Mouse (Mus musculus) cerebellum, postnatal 25 days (tissue): ENCODE measurements at regions not wholly inside any gene's neighbourhood (a gene's known extent, or its start where the extent isn't known, plus 50 kb on each side); places are given as distances from the start of the nearest gene placed in this dataset.

Experiments
- DNase-seq, 2 experiments: peaks; one replicate each; pipeline ENCODE4 v3.0.0; 2021; ENCODE audit warnings: mixed read lengths in 2 of 2

DNA sequence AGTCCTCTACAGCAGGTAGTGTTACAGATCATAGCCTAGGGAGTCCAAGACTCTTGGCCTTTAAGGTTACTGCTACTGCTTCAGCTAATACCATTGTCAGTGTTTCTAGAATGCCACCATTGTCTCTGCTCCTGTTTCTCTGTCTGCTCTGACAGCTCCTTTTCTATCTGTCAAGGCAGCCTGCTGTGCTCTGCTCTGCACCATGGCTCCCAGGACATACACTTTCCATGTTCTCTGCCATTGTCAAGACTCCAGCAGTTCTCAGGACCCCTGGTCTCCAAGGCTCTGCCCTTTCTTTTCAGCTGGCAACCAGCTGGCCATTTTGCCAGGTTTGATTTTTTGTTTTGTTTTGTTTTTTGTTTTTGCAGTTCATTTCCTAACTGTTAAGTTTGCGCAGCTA lies 208.7 kb downstream of the Otol1 start:
- no peak for DNase-seq

DNA sequence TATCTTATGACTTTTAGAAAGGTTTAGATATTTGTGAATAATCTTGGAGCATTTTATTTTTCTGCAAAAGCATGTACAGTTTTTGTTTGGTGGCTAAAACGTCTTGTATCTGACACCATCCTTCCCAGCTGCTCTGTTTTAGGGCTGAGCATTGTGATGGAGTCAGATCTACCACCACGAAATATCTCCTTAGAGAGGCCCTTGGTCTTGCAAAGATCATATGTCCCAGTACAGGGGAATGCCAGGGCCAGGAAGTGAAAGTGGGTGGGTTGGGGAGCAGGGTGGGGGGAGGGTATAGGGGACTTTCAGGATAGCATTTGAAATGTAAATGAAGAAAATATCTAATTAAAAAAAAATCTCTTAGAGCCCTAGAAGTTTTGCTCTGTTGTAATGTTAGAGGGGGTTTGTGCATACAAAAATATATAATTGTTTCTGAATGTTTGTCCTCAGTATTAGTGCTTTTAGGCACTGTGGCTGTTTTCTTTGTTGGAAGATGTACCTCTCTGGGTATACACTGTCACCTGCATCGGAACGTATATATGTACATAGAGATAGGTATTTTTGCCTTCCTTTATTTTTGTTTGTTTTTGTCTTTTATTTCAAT lies 211.4 kb downstream of the Otol1 start:
- DNase-seq = no peak

DNA sequence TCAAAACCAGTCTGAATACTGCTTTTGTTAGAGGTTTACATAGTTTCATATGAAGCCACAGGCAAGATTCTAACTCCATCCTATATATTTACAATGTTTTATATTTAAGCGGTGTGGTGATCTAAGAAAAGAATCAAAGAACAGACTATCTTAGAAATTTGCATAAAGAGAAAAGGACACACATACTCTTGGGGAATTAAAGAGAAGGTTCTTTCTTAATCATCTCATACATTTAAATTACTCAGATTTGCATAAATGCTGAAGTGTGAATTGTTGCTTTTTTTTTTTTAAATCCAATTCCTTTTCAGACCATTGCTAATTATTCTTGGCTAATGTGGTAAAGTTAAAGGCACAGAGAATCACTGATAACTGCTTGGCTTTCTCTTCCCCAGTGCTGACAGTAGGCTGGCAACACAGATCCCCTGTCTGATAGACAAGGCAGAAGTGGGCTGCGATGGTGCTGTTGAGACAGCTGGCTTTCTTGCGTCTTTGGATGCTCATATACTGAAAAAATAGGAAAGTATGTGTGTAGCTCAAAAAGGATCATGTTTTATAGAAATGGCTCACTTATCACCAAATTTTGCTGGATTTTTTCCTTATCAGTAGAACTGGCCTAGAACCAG lies 216.1 kb downstream of the Otol1 start:
- no peak for DNase-seq

DNA sequence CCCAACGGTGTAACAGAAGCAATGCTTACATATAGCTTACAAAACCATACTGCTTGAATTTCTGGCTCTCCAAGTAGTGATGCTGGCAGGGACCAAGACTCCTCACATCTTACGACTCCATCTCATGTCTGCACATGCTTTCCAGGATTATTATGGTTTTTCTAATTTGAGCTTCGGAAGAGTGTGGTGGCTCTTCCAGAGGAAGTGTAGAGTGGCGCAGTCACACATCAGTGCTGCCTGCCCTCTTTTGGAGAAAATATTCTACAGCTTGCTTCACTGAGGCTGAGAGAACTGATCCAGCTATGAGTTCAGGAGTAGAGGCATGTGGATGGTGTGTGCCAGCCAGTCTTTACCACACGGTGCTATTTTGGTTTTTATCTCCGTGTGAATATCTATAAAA lies 217.4 kb downstream of the Otol1 start:
- no peak for DNase-seq

DNA sequence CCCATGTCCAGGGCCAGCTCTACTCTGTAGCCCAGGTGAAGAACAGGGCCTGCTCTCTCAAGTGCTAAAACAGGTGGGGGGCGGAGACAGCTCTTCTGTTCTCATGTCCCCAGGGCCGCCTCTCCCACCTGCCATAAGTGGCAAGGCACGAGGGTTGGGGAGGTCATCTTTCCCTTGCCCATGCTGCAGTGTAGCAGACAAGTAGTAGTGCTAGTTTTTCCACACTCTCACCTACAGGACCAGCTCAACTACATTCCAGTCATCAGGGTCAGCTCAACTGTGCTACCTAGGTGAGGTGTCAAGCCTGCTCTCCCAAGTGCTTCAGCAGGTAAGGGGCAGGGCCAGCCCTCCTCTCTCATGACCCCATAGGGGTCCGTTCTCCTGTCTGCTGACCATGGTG lies 219.8 kb downstream of the Otol1 start:
- no peak for DNase-seq

DNA sequence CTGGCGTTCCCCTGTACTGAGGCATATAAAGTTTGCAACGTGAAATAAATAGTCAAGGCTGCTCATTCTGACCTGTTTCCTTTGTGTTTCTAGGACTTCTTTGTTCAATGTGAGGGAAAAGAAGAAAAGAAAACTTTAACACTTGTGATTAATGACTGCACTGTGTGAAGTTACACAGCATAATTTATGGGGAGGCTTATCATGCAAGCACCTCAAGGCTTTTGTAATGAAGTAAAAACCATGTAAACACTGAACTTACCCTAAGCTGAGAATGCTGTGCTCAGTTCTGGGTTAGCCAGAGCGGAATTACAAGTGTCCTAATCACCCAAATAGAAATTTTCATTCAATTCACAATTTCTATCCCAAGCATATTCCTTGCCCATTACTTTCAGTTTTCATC lies 241.2 kb downstream of the Otol1 start:
- DNase-seq = no peak

DNA sequence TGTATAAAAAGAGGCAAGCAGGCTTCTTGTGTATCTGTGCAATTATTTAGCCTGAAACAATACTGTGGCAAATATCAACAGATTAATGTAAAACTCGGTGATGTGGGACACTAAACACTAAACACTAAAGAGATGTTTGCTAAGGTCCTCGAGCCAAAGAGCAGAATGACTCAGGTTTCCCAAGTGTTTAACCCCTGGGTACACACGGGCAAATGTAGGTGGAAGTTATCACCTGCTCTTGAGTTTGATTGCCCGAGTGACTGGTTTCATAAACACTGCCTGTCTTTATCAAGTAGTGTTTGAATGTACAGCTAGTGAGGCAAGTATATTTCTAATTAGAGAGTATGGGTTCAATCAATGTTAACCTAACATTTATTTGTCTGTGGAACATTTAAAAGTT lies 242.5 kb downstream of the Otol1 start:
- no peak for DNase-seq

DNA sequence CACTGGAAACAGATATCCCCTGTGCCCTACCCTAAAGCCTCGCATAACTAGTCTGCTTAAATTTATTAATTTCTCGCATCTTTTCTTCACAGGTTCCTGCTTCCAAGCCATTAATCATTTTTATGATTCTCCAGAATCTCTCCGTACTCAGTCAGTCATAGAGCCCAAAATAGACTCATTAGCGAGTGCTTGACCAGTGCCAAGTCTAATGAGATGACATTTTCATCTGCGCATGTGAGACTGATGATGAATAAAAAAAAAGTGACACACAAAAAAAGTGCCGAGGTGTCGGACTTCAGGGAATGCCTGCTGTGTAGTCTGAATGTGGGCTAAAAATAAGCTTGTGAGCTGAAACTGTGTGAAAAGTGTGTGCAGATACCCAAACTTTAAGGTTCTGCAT lies 243.3 kb downstream of the Otol1 start:
- no peak for DNase-seq

DNA sequence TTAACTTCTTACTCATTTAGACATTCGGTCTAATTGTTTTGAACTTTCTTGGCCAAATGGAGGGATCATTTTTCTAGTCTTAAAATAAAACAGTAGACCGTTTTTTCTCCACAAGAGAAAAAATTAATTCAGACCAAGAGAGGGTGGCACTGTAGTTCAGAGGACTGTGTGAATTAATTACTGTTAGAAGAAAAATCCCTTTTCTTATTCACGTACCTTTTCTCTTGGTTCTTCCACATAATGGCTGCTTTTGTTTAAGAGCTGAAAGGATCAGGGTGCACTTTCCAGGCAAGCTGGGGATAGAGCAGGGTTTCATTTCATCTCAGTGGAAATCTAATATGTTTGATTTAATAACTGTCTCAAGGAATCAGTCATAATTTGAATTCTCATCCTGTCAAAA lies 255.9 kb downstream of the Otol1 start:
- DNase-seq = no peak

DNA sequence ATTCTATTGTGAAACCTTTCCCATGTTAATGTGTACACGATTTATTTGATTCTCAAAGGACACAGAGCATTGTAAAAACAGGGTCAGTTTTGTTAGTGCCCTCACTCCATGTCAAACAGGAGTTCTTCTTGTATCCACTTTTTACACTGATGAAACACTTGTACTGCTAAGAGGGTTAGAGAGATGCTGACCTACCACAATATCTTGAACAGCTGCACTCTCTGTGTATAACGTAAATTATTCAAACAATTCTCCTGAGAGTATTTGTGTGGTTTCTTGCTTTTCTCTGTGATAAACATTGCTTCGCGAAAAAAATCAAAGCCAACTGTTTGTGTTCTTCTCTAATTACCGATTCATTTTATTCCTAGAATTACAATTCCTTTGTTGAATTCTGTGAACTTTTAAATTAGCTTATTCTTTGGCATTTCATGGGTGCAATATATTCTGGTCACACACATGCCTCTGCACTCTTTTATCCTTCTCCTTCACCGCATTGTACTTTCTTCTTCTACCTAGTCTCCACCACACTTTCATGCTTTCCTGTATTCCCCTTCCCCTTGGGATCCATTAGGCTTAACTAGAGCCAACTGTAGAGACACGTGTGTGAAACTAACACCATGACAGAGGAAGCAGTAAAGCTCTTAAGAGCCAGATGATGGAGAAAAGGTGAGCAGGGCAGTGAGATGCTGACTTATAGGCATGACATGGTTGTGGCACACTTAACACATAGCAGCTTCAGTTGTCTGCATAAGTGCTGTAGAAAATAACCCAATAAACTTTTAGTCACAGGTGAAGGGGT lies 281.4 kb downstream of the Otol1 start:
- no peak for DNase-seq

DNA sequence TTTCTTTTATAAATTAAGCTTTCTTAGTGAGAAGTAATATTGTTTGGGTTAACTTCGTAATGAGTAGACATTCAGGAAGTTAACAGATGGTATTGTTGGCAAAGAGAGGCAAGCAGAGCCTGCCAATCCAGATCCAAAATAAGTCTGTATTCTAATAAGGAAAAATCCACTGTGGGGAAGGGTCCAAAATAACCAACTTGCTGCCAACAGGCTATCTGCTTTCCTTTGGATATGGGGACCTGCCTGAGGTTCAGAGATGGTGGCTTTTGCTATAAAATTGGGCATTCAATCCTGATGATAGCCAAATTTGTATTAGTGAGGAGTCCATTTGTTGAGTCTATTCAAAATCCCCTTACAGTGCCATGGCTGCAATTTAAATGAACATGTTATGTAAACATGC lies 300.1 kb downstream of the Otol1 start:
- peak; percentile 71 to 72 for DNase-seq

DNA sequence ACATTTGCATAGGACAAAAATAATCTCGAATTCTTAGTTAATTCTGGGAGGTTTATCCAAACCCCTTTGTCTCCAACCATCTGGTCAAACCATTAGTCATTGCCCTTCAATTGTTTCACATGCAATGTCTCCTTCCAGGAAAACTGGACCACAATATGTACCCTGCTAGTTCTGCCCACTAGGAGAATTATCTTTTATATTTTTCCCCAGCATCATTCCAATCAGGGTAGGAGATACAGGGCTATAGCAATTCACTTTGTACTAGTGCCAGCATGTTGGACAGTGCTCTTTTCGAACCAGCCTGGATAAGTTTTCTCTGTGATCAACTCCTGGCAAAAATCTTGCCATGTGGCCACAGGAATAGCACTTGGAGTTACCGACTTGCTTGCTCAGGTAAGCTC lies 300.6 kb downstream of the Otol1 start:
- peak; percentile 58 to 68 for DNase-seq

DNA sequence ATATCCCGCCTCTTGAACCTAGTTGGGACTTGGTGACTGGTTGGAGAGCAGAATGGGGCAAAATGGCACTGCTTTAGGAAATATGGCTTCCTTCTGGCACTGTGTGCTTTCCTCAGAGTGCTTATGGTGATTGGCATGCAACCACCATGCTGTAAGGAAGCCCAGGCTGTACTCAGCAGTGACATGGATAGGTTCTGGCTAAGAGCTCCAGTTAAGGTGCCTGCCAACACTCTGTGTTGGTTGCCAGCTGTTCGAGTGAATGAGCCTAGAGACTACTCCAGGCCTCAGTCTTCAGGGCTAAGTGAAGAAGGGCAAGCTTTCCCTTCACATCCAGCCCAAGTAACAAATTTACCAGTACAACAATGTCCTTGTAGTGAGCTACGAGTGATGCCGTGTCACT lies 301.9 kb downstream of the Otol1 start:
- DNase-seq = peak; percentile 51 to 61

DNA sequence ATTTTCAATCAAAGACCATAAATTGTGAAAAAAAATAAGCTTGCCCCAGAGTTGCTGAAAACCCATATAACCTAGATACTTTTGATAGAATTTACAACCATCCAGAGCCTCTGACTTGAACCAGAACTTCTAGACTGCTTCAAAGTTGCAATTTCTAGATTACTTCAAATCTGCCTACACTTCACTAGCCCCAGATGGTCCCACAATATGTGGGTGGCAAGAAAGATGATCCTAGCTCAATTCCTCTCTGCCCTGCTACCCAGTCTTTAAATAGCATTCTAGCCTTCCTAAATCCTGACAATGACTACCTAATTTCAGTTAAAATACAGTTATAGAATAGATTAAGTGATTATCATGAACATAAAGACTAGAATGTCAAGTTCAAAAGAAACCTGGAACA lies 303.6 kb downstream of the Otol1 start:
- DNase-seq = no peak

DNA sequence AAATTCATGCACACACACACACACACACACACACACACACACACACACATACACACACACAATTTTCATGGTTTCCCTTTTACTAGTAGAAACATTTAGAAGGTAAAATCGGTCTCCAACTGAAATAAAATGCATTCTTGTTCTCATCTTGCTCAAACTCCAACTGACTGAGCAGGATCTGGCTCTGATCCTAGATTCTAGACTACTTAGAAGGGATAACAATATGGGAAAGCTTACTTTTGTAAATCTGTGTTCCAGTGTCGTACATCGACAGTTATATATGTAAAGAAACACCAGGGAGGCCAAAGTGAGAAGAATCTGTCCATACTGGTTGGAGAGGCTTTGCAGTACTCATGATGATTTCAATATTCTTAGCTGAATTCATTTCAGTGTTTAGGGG lies 304.6 kb downstream of the Otol1 start:
- no peak for DNase-seq

DNA sequence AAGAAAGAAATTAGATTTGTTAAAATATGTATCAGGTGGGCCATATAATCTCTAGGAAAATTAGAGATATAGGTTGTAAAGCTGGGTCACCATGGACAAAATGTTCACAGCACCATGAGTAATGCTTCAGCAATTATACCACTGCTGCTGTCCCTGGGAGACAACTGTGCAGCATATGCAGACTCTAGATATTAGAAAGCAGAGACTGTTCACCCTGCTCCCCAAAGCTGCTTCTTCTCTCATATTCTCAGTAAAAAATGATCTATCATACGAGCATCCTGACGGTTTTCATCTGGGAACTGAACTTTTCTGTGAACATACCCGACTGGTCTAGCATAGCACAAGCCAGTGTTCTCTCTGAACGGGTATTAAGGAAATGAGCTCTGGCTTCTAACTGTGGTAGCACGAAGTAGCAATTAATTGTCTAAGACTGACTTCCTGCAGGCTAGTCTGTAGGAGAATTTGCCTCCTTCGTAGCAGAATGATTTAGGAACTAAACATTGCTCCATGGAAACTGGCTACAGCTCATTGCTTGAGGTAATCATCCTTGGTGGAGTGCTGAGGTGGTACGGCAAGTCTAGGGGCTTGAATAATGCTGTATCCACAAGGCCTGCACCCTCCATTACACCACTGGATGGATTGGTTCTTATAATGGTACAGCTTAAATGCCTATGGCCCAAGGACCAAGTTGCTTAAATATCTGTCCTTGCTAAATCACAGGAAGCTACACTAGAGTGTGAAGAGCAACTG lies 305.9 kb downstream of the Otol1 start:
- no peak for DNase-seq

DNA sequence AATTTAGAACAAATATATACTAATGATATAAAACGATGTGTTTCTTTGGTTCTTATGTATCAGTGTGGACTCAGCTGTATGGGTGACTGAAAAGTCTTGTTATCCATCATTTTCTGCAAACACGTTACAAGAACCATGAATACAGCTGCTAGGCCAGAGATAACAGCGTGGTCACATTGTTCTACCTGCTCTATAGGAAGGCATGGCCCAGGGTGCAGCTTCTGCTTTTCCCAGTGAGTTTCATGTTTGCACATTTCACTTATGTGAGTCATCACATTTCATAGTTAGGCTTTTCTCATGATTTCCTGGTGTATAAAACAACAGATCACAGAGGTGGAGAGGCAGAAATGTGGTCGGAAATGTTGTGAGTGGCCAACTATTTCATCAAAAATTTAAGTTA lies 306.8 kb downstream of the Otol1 start:
- no peak for DNase-seq

DNA sequence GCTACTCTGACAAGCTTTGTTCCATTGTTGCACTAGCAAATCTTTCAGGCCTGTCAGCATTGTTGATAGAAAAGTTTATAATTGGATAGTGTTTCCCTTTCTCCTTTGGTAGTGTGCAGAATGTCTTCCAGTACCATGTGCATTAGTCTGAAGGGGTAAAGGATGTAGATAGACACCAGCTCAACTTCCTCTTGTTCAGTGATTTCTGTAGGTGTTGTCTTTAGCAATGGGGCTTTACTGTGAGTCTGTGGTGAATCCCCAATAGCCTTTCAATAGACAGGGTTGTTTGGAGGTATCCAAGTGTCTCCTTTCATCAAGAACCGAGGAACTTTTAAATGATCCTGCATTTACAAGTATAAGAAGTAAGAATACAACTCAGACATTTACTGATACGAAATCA lies 311.0 kb downstream of the Otol1 start:
- DNase-seq = no peak

DNA sequence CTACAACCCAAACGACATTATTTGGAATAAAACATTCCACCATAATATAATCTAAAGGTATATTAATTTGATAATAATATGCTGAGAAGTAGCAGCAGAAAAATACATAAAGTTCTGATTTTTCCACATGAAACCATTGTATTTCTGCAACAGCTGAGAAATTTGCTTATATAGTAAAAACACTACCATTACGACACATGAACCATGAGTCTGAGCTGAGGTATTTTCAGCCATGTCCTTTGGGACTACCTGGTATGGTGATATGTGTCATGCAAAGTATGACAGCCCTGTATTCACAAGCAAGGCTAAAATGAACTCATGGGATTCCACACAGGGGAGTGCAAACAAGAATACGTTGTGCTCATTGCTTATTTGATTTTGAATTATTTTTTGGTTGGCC lies 311.7 kb downstream of the Otol1 start:
- DNase-seq = no peak

DNA sequence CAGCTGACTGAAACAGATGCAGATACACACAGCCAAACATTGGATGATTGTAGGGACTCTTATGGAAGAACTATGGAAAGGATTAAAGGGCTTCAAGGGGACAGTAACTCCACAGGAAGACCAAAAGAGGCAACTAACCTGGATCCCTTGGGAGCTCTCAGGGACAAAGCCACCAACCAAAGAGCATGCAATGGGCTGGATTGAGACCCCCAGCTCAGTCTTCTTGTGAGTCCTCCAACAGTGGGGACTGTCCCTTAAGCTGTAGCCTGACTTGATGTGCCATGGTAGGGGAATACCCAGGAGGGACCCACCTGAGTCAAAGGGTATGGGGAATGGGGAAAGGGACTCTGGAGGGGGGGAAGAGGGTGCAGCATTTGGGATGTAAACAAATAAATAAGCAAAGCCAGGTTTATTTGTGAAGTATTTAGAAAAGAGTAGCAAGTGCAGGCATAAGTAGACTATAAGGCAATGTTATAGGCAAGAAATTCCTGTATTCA lies 313.8 kb downstream of the Otol1 start:
- DNase-seq = no peak

DNA sequence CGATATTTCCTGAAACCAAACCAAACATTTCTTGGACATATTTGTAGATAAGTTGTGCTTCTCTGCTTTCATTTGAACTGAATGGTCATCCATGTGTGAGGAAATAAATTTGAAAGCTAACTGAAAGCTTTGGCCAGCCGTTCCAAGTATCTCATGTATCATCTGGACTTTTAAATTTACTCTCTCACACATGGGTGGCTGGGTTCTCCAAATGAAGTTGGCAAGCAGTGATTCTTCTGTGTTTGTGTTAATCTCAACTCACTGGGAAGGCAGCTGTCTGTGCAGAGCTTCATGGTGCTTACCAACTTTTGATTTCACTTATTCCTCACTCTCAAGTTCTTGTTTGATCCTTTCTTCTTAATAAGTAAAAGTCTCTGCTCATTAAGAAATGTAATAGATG lies 317.3 kb downstream of the Otol1 start:
- no peak for DNase-seq
